Mouse (Mus musculus) liver, embryonic 16.5 days (tissue): ENCODE results near the gene Gm17324. TPM values are rescaled to one million over a fixed set of nuclear protein-coding genes. Genes with fewer than 3 reads are reported as not detected.

Source experiments
- ATAC-seq: fragments of 200-750 bp; cut with Nextera tagmentation; 2 replicates; pipeline ENCODE4 v1.8.0; 2017; ENCODE audit warnings: low read depth, mild to moderate bottlenecking, moderate number of reproducible peaks, moderate library complexity
- H3K27ac ChIP-seq: fragments of 300-500 bp; sonication (generic); 2 replicates; pipeline ENCODE4 v1.5.1; 2014; ENCODE audit warnings: mild to moderate bottlenecking, low read length
- H3K27me3 ChIP-seq: fragments of 300-500 bp; sonication (generic); 2 replicates; pipeline ENCODE4 v1.6.1; 2014; ENCODE audit warnings: low read depth, low read length, mixed read lengths; ENCODE audit not compliant: control insufficient read depth, insufficient read depth
- H3K36me3 ChIP-seq: fragments of 300-500 bp; sonication (generic); 2 replicates; pipeline ENCODE4 v1.6.1; 2014; ENCODE audit warnings: mild to moderate bottlenecking; ENCODE audit not compliant: control insufficient read depth, insufficient read depth
- H3K4me1 ChIP-seq: fragments of 300-500 bp; sonication (generic); 2 replicates; pipeline ENCODE4 v1.6.1; 2014; ENCODE audit warnings: low read depth, low read length, mixed read lengths; ENCODE audit not compliant: control insufficient read depth
- H3K4me2 ChIP-seq: fragments of 300-500 bp; sonication (generic); 2 replicates; pipeline ENCODE4 v1.6.1; 2014; ENCODE audit warnings: low read depth, low read length, mixed read lengths
- H3K4me3 ChIP-seq: fragments of 300-500 bp; sonication (generic); 2 replicates; pipeline ENCODE4 v1.5.1; 2014; ENCODE audit warnings: low read depth, mild to moderate bottlenecking, low read length
- H3K9ac ChIP-seq: fragments of 300-500 bp; sonication (generic); 2 replicates; pipeline ENCODE4 v1.6.1; 2014; ENCODE audit warnings: low read depth, low read length
- H3K9me3 ChIP-seq: fragments of 300-500 bp; sonication (generic); replicated peaks from 2 replicates; pipeline ENCODE4 v1.6.1; 2016; ENCODE audit warnings: low read length; ENCODE audit not compliant: control insufficient read depth
- WGBS: fragments of 180-500 bp; shearing (Covaris S2); extraction: QIAGEN DNeasy Blood & Tissue Kit; methylation state at CpG from one replicate; pipeline ENCODE4 v1.1.7; 2014; ENCODE audit not compliant: insufficient replicate concordance; 5-methylcytosine and 5-hydroxymethylcytosine counted together
- microRNA-seq: library from miRNA; unstranded; fragments of <30 nt; microRNA quantifications from one replicate; pipeline ENCODE4, GENCODE M21; 2016
- polyA plus RNA-seq: library from polyadenylated mRNA; unstranded; fragments of >200 nt; fragmentation: Nextera tagmentation; extraction: Ambion mirVana; gene quantifications from 2 replicates; pipeline ENCODE4 v1.2.1, GENCODE M21; 2015

The Gm17324 gene
- polyA plus RNA-seq, 1 experiment from 2014 or later, result 0.24 TPM

GRCm38 (mm10) chr9:78427362-78427781, 21.2 kb downstream of the Gm17324 start:
- H3K4me1 ChIP-seq, result no peaks in the 10 kb centered on the region; the same call in none of the 2 replicates
- peak overlapping the region; percentile 29; the same call in 1 of the 2 replicates for H3K9ac ChIP-seq
- ATAC-seq, result 0 out of 2 replicates have a peak, but pooled peaks have one; percentile 35

GRCm38 (mm10) chr9:78401596-78401995, 47.0 kb downstream of the Gm17324 start:
- WGBS, result 86% methylated on average over 7 of the region's 7 CpGs
- Histone ChIP-seq H3K4me1 (no peaks in the 10 kb centered on the region), H3K27ac (no peak overlapping the region), H3K4me2 (no peak overlapping the region), H3K9me3 (no peaks in the 10 kb centered on the region), H3K9ac (no peak overlapping the region), H3K4me3 (no peak overlapping the region), H3K36me3 (no peaks in the 10 kb centered on the region), H3K27me3 (peaks cover 14% of the 10 kb centered on the region)
- ATAC-seq, result no peak

More at GRCm38 (mm10) chr9:78427362-78427781, 21.2 kb downstream of the Gm17324 start:
- H3K4me2 ChIP-seq, result peak overlapping the region; percentile 54
- 9% methylated on average over 22 of the region's 27 CpGs for WGBS
- no peaks in the 10 kb centered on the region for H3K27me3 ChIP-seq
- H3K36me3 ChIP-seq, result no peaks in the 10 kb centered on the region
- H3K27ac ChIP-seq, result no peak overlapping the region
- H3K9me3 ChIP-seq, result no peaks in the 10 kb centered on the region
- peak overlapping the region; percentile 40 for H3K4me3 ChIP-seq

DNA sequence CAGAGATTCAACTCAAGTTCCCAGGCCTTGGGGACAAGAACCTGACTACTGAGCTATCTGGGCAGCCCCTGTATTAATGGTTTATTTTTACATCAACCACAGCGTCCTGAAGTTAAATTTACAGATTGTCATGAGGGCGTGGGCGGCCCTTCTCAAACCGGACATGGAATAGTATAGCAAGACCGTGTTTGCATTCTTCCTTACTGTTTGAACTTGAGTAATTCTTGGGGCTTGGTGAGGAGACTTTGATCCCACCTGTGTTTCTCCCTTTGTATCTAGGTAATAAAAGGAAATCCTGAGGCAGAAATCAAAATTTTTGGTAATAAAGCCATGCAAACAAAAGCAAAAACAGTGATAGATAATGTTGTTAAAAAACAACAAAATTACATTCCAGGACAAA, 48.0 kb downstream of the Gm17324 start:
- H3K36me3 ChIP-seq, result no peaks in the 10 kb centered on the region
- no peak overlapping the region for H3K27ac ChIP-seq
- no peaks in the 10 kb centered on the region for H3K9me3 ChIP-seq
- peaks cover 4% of the 10 kb centered on the region for H3K4me1 ChIP-seq
- H3K4me2 ChIP-seq, result no peak overlapping the region
- peaks cover 25% of the 10 kb centered on the region for H3K27me3 ChIP-seq
- H3K9ac ChIP-seq, result no peak overlapping the region
- no peak for ATAC-seq
- WGBS, result 58% methylated on average over 5 of the region's 5 CpGs
- no peak overlapping the region for H3K4me3 ChIP-seq

Small RNA genes lying within 50 kb of the gene (microRNA-seq; reads per million reads assigned to microRNA genes)
- gene Gm26377, result not detected

Other genes with a start within 250 kb of the Gm17324 start
- 0.60 and 0.77 TPM in 2 replicates for gene Gsta1, start 218.1 kb downstream of the Gm17324 start, polyA plus RNA-seq
- gene Gm3776, start 191.7 kb downstream of the Gm17324 start, polyA plus RNA-seq, result 0.26 and 1.2 TPM in 2 replicates
- not detected in 2 replicates for gene Gm10639, start 158.9 kb downstream of the Gm17324 start, polyA plus RNA-seq
- gene Omt2a, start 134.0 kb downstream of the Gm17324 start, polyA plus RNA-seq, result not detected in 2 replicates
- gene Omt2b, start 121.2 kb downstream of the Gm17324 start, polyA plus RNA-seq, result not detected in 2 replicates
- gene Gsta2, start 93.0 kb downstream of the Gm17324 start, polyA plus RNA-seq, result 0.25 TPM in 1 of 2 replicates, not detected in the other
- not detected in 2 replicates for gene Dppa5a, start 80.6 kb downstream of the Gm17324 start, polyA plus RNA-seq
- gene Ooep, start 70.1 kb downstream of the Gm17324 start, polyA plus RNA-seq, result 0.06 TPM in 1 of 2 replicates, not detected in the other
- not detected in 2 replicates for gene Ddx43, start 53.0 kb downstream of the Gm17324 start, polyA plus RNA-seq
- 0.67 and 0.84 TPM in 2 replicates for gene Cgas, start 5.5 kb downstream of the Gm17324 start, polyA plus RNA-seq
- gene Mto1, start 578 bp downstream of the Gm17324 start, polyA plus RNA-seq, result 16.9 and 17.9 TPM in 2 replicates
- gene Eef1a1, start 40.4 kb upstream of the Gm17324 start, polyA plus RNA-seq, result 1,873 and 1,994 TPM in 2 replicates
- 4.8 and 5.8 TPM in 2 replicates for gene Slc17a5, start 139.3 kb upstream of the Gm17324 start, polyA plus RNA-seq
- 0.07 and 0.15 TPM in 2 replicates for gene Cd109, start 166.8 kb upstream of the Gm17324 start, polyA plus RNA-seq